Mouse (Mus musculus) macrophage (primary cell): Measurements from ENCODE around the gene Slc39a13. TPM values are rescaled to one million over a fixed set of nuclear protein-coding genes. Genes with fewer than 3 reads are reported as not detected.
A peak's percentile ranks its signal among the peaks of the same experiment; 100 is the strongest.
"Not testable (repeated sequence)": the region's sequence is repeated elsewhere in the genome, so short reads cannot be mapped to it uniquely, and the experiment has no call there.

Experiments
- H3K27ac ChIP-seq: fragments of 350-480 bp; formaldehyde crosslinking; 2 replicates; pipeline ENCODE4 v1.9.0; 2021
- H3K36me3 ChIP-seq: fragments of 350-480 bp; formaldehyde crosslinking; 2 replicates; pipeline ENCODE4 v1.9.0; 2021; ENCODE audit errors: inconsistent target
- H3K4me3 ChIP-seq: fragments of 350-480 bp; formaldehyde crosslinking; 2 replicates; pipeline ENCODE4 v1.9.0; 2021; ENCODE audit errors: inconsistent target
- H3K79me2 ChIP-seq: fragments of 350-480 bp; formaldehyde crosslinking; 2 replicates; pipeline ENCODE4 v1.9.0; 2021; ENCODE audit errors: inconsistent target
- WGBS: methylation state at CpG from one replicate; pipeline ENCODE4 v1.1.7; 2026; ENCODE audit warnings: inconsistent platforms; ENCODE audit not compliant: missing documents; 5-methylcytosine and 5-hydroxymethylcytosine counted together
- polyA plus RNA-seq: library from polyadenylated mRNA; stranded (reverse); fragments of 250-400 nt; gene quantifications from 3 replicates; pipeline ENCODE4 v1.2.4, GENCODE M21; 2018; ENCODE audit warnings: inconsistent platforms

The Slc39a13 gene
- polyA plus RNA-seq, 1 experiment from 2014 or later = 19.8 TPM

DNA sequence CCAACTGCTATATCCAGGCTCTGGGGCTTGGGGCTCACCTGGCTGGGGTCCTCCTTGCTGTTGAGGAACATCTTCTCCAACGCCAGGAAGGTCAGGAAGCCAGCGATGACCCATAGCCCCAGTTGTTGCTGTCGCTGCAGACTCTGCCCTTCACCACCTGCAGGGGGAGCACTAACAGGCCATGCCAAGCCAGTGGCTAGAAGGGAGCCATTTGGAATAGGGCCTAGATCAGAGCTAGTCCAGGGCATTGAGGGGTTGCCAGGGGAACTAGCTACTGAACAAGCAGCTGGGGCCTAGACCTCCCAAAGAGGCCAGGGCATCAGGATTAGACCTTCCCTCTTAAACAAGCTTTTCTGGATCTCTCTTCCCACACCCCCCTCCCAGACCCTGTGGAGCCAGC lies 4.7 kb downstream of the Slc39a13 start:
- 35% methylated on average over 3 of the region's 3 CpGs for WGBS
- no peak overlapping the region for H3K4me3 ChIP-seq
- no peak overlapping the region for H3K27ac ChIP-seq
- H3K79me2 ChIP-seq = peaks cover 17% of the 10 kb centered on the region; the same call in 1 of the 2 replicates
- H3K36me3 ChIP-seq = peaks cover 34% of the 10 kb centered on the region; the same call in 1 of the 2 replicates

DNA sequence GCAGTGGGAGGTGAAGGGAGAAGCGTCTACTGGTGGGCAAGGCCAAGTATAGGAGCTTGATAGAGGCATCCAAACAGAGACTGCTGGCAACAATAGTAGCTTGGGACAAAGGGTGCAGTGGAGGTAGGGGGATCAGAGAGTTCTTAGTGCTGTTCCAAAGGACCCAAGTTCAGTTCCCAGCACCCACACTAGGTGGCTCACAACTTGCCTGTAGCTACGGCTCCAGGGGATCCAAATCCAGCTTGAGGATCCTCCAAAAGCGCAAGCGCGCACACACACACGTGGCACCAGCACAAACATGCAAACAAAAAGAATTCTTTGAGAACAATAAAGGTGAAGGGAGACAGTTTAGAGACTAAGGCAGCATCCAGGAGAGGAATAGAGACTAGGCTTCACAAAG lies 6.0 kb downstream of the Slc39a13 start:
- Histone ChIP-seq H3K36me3 (peaks cover 47% of the 10 kb centered on the region), H3K79me2 (peaks cover 11% of the 10 kb centered on the region; the same call in 1 of the 2 replicates), H3K27ac (no peak overlapping the region), H3K4me3 (no peak overlapping the region)
- 84% methylated on average over 6 of the region's 6 CpGs for WGBS

DNA sequence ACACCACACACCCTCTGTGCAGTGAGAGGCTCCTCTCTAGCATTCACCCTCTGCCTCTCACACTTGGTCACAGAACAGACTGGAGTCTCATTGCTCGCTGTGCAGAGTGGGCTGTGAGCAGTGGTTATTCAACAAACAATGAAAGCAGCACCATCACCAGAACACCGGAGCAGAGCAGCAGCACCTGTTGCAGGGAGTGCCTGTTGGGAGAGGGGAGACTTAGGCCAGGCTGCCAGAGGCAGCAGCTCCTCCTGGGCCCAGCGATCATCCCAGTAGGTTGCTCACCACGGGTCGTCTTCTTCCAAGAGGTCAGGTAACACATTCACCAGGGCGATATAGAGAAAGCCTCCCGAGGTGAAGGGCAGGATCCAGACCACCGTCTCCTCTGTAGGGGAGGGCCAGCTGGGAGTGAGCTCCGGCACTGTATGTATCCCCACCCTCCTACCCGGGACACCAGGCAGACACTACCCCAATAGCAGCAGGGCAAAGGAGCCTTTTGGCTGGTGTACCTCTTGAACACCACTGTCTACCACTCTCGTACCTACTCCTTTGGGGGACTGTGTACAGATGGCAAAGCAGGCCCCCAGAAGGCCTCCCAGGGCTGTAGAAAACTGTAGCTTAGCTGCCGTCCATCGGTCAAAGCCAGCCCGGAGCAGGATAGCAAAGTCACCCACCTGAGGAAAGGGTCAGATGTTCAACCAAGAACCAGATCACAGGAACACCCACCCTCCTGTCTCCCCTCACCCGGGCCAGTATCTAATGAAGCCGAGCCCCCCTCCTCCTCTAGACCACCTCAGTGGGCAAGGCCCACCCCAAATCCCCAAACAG lies 7.2 kb downstream of the Slc39a13 start:
- Histone ChIP-seq H3K79me2 (no peaks in the 10 kb centered on the region), H3K27ac (no peak overlapping the region), H3K4me3 (no peak overlapping the region), H3K36me3 (peaks cover 60% of the 10 kb centered on the region)
- WGBS = 98% methylated on average over 16 of the region's 16 CpGs

DNA sequence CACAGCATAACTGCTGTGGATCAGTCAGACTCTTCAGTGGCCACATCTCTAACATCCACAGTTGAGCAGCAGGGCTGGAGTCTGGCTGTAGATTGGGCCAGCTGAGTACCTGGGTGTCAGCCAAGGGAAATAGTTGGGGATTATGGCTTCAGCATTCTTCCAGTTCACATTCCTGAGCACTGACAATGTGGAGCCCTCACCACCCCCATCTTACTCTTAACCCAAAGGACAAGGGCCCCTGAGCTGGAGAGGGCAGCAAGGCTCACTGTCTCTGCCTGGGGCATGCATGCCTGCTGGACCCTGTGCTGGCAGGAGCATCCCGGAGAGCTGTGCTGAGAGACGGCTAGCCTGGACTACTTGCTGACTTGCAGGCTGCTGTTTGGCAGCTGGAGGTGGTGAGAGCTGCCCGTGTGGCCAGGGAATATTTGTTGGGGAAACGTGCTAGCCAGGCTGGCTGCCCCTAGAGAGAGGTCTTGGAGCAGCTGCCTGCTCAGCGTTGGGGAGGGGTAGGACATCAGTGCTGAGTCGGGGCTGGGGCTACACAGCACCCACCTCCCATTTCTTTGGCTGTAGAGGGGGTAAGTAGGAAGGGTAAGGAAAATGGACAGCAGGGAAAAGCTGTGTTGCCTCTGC lies 8.3 kb downstream of the Slc39a13 start:
- 95% methylated on average over 6 of the region's 6 CpGs for WGBS
- Histone ChIP-seq H3K79me2 (no peaks in the 10 kb centered on the region), H3K36me3 (peaks cover 70% of the 10 kb centered on the region), H3K4me3 (no peak overlapping the region), H3K27ac (no peak overlapping the region)

DNA sequence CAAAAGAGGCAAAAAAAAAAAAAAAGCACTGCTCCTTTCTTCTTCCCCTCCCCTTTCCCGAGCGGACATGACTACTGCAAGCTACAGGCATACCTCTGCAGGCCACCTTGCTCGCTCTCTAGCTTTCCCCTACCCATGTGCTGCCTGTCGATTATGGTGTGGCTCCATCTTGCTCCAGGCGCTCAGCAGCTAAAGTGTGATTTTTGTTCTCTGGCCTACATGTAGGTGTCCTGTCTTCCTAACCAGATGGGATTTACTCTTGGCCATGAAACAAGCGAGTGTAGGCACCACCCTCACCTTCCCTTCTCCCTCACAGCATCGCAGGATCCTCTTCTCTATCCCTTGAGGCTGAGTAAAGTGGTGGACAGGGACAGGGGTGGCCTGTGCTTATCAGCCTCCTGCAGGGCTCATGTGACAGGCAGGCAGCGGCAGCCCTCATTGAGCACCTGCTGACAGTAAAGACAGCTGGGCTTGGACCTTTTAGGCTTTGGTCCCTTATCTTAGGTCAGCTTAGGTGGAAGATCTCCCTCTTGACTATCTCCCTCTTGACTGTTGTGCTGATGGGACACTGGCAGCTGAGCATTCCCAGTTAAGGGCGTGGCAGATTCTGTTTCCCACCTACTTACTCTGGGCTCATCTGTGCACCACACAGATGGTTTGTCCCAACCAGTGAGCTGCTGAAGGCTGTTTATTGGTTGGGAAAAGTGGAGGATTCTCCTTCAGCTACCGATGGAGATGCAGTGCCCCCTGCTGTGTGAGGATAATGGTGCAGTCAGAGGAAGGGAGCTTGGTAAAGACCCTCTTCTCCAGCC lies 9.5 kb downstream of the Slc39a13 start:
- Histone ChIP-seq H3K79me2 (peaks cover 3% of the 10 kb centered on the region; the same call in 1 of the 2 replicates), H3K27ac (no peak overlapping the region), H3K4me3 (no peak overlapping the region), H3K36me3 (peaks cover 82% of the 10 kb centered on the region)
- 78% methylated on average over 7 of the region's 10 CpGs for WGBS

DNA sequence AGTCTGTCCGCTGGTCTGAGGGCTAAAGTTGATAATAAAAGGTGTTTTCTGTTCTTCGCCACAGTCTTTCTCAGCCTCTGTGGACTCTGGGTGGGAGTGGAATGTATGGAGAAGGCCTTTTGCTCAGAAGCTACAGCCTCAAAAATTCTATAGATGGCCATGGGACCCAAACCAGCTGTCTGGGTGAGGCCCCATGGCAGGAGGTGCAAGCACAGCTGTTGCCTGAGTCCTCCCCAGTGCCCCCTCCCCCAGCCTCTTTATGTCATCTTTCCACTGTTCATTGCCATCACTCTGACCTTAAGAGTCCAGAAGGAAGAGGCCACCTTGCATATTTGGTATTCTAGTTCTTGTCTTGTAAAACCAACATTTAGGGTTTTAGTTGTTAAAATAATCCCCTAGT lies 10.8 kb downstream of the Slc39a13 start:
- H3K4me3 ChIP-seq = no peak overlapping the region
- WGBS = 97% methylated on average over 2 of the region's 2 CpGs
- no peak overlapping the region for H3K27ac ChIP-seq
- peaks cover 84% of the 10 kb centered on the region for H3K36me3 ChIP-seq
- H3K79me2 ChIP-seq = peaks cover 17% of the 10 kb centered on the region

DNA sequence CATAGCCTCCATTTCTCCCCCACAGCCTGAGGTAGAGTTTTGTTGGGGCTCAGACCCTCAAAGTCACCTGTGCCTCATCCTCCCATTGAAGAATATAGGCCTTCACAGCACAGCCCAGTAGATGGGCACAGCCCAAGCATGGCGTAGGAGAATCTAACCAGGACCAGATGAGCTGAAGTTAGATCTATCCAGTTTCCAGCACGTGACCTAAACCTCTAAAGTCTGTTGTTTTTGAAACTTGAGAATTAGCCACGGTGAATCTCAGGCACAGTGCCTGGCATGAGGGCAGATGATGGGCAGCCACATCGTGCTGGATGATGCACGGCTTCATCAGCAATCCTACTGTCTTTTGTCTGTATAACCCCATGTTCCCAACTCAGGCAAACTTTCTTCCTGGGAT lies 11.8 kb downstream of the Slc39a13 start:
- WGBS = 96% methylated on average over 5 of the region's 5 CpGs

DNA sequence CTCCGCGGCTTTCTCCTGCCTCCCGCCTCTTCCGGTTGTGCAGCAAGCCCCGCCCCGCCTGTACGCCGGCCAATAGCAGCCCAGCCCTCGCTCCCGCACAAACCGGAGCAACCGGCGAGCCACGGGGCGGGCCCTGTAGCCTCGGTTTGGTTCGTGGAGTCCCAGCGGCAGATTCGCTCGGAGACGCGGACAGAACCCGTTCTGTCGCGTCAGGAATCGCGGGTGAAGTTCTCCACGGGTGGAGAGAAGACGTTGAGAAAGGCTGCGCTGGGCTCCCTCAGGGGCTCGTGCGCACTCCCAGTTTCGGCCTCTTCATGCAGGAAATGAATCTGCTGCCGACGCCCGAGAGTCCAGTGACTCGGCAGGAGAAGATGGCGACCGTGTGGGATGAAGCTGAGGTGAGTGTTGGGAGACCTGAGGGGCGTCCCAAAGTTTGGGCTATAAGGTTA lies 16.3 kb downstream of the Slc39a13 start, which contains the start of gene Psmc3:
TSS of gene Psmc3 (plus strand) at position 76 of the 449 bp plus-strand sequence.
- WGBS = under 1% methylated on average over 38 of the region's 40 CpGs
- Histone ChIP-seq H3K27ac (peak within 1 kb of the TSS; percentile 94), H3K4me3 (peak within 1 kb of the TSS; percentile 100), H3K79me2 (peaks cover 21% of the 10 kb centered on the region), H3K36me3 (peaks cover 37% of the 10 kb centered on the region)

More for the DNA sequence above, 11.8 kb downstream of the Slc39a13 start:
- Histone ChIP-seq H3K36me3 (peaks cover 75% of the 10 kb centered on the region), H3K4me3 (no peak overlapping the region), H3K27ac (no peak overlapping the region), H3K79me2 (peaks cover 21% of the 10 kb centered on the region)

DNA sequence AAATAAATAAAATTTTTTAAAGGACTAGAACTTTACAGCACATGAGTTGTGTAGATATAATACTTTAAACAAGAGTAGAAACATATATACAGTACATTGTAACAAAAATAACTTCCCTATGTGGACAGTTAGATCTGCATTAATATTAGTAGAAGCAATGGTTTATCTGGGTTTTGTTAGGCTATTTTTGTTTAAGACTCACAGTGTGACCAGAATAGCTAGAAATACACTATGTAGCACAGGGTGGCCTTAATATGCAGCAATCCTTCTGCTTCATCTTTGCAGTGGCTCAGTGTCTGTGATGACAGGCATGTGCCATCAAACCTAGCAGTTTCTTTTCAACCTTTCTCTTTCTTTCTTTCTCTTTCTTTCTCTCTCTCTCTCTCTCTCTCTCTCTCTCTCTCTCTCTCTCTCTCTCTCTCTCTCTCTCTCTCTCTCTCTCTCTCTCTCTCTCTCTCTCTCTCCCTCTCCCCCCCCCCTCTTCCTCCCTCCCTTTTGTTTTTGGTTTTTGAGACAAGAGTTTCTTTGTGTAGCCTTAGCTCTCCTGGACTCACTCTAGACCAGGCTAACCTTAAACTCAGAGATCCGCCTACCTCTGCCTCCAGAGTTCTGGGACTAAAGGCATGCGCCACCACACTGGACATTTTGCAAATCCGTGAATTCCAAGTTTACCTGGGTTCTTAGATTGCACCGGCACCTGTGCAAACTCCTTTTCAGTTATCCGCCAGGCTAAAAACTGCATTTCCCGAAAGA lies 16.9 kb downstream of the Slc39a13 start:
- H3K36me3 ChIP-seq = peaks cover 31% of the 10 kb centered on the region
- peak overlapping the region; percentile 100 for H3K4me3 ChIP-seq
- peak overlapping the region; percentile 94; the same call in 1 of the 2 replicates for H3K27ac ChIP-seq
- H3K79me2 ChIP-seq = peaks cover 21% of the 10 kb centered on the region
- 0% methylated on average over 5 of the region's 6 CpGs for WGBS

DNA sequence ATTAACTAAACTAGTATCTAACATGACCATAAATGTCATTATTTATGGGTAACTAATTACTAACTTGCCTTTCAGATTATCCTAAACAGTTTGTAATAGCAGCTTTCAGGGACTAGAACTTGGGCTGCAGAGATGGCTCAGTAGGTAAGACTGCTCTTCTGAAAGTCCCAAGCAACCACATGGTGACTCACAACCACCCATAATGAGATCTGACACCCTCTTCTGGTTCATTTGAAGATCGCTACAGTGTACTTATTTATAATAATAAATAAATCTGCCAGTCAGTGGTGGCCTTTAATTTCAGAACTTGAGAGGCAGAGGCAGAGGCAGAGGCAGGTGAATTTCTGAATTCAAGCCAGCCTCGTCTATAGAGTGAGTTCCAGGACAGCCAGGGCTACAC lies 17.5 kb downstream of the Slc39a13 start:
- H3K79me2 ChIP-seq = peaks cover 21% of the 10 kb centered on the region
- no peak overlapping the region for H3K4me3 ChIP-seq
- 38% methylated on average over 2 of the region's 2 CpGs for WGBS
- H3K36me3 ChIP-seq = peaks cover 25% of the 10 kb centered on the region
- peak overlapping the region; percentile 42; the same call in 1 of the 2 replicates for H3K27ac ChIP-seq

DNA sequence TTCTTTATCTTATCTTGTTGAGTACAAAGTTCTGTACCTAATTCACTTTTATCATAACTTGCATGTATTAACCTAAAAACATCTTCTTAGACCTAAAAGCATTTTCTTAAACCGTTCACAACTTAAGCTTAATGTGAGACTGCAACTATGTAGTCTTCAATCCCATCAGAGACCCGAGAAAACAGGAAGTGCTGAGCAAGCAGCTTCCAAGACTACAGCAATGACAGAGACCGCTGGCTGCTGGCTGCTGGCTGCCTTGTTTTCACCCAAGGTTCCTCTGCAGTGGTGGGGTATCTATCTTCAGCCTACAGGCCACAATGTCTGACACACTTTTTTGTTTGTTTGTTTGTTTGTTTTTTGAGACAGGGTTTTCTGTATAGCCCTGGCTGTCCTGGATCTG lies 18.3 kb downstream of the Slc39a13 start:
- peaks cover 21% of the 10 kb centered on the region for H3K79me2 ChIP-seq
- peak overlapping the region; percentile 42 for H3K27ac ChIP-seq
- WGBS = 29% methylated on average over 3 of the region's 3 CpGs
- H3K36me3 ChIP-seq = peaks cover 17% of the 10 kb centered on the region
- H3K4me3 ChIP-seq = no peak overlapping the region

DNA sequence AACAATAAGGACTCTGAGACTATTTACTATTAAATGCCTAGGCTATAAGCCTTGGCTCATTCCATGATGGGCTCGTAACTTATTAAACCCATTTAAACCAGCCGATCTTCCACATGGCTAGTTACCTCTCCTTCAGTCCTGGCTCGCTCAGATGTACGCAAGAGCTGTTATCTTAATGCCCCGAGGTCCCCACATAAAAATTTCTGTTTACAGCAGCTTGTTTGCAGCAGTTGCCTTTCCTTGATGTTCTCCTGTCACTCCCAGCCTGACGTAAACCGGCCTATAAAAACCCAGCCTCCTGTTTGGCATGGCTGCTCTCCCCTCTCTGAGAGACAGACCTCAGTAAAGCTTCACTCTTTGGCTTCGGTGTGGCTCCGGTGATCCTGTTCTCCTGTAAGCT lies 22.9 kb downstream of the Slc39a13 start:
- Histone ChIP-seq H3K79me2 (no peaks in the 10 kb centered on the region), H3K27ac (no peak overlapping the region), H3K36me3 (no peaks in the 10 kb centered on the region), H3K4me3 (no peak overlapping the region)
- WGBS = 83% methylated on average over 9 of the region's 9 CpGs

DNA sequence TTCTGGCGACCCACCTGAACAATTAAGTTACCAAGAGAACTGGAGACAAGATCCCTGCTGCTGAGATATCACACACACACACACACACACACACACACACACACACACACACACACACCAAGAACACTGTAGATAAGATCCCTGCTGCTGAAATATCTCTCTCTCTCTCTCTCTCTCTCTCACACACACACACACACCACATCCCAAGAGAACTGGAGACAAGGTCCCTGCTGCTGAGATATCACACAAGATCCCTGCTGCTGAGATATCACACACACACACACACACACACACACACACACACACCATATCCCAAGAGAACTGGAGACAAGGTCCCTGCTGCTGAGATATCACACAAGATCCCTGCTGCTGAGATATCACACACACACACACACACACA lies 24.4 kb downstream of the Slc39a13 start:
- not testable (repeated sequence) for H3K4me3 ChIP-seq, H3K36me3 ChIP-seq, H3K79me2 ChIP-seq, H3K27ac ChIP-seq
- WGBS = 100% methylated on average over 1 of the region's 1 CpGs

DNA sequence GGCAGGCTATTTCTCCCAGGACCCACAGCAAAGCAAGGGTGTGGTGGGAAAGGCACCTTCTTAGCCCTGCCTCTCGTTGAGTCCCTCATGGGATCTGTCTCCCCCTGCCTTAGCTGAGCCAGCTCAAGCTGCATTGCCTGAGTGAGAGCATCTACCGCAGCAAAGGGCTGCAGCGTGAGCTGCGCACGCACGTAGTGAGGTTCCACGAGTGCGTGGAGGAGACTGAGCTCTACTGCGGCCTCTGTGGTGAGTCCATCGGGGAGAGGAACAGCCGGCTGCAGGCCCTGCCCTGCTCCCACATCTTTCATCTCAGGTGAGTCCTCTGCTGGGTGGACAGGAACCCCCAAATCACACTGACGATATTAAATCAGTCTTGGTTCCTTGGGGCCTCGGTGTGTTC lies 25.5 kb downstream of the Slc39a13 start:
- H3K4me3 ChIP-seq = no peak overlapping the region
- H3K79me2 ChIP-seq = no peaks in the 10 kb centered on the region
- no peak overlapping the region for H3K27ac ChIP-seq
- WGBS = 89% methylated on average over 13 of the region's 13 CpGs
- no peaks in the 10 kb centered on the region for H3K36me3 ChIP-seq
